Mouse (Mus musculus) ES-Bruce4 (cell line): ENCODE measurements at regions not wholly inside any gene's neighbourhood (a gene's known extent, or its start where the extent isn't known, plus 50 kb on each side); places are given as distances from the start of the nearest gene placed in this dataset.

ENCODE experiments used
- CTCF ChIP-seq: IDR thresholded peaks from one replicate; pipeline ENCODE4 v1.8.1; 2011; ENCODE audit warnings: low read depth, low read length
- EP300 ChIP-seq: IDR thresholded peaks from 2 replicates; pipeline ENCODE4 v1.6.1; 2011; ENCODE audit warnings: low read depth, low read length; ENCODE audit not compliant: insufficient read depth

DNA sequence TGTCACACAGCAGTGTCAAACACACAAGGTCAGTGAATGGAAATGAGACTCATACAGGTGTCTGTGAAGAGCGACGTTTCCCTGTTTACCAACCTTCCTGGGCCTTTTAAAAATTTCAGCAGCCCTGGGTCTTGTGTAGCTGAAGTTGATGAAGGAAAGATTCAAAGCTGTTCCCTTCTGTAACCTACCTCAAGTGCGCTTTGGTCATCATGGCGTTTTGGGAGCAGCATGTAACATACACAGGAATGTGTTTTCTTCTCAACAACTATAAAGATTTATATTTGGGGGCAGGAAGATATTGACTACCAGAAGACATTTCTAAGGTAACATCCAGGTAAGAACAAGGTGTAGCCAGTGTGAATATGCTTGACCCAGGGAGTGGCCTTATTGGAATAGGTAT lies 466.9 kb upstream of the Cdh4 start:
- TF ChIP-seq EP300, result no peak
- TF ChIP-seq CTCF, result no peak
